Mouse (Mus musculus): Measurements from ENCODE around the gene Trim17. TPM values are rescaled to one million over a fixed set of nuclear protein-coding genes. Genes with fewer than 3 reads are reported as not detected.
A peak's percentile ranks its signal among the peaks of the same experiment; 100 is the strongest.

Trim17 gene
- polyA plus RNA-seq, 1 experiment from 2014 or later = 0.38 TPM

- 51% methylated on average over 3 of the region's 3 CpGs for WGBS
- Histone ChIP-seq H3K27ac (ENCODE audit: low read depth, low read length) (no peak overlapping the region), H3K9ac (ENCODE audit: low read depth, low read length) (peak overlapping the region; percentile 93), H3K36me3 (ENCODE audit: control insufficient read depth, insufficient read depth, low read length) (peaks cover 14% of the 10 kb centered on the region), H3K4me2 (peak overlapping the region; percentile 82), H3K4me3 (ENCODE audit: low read depth, low read length) (peak overlapping the region; percentile 89), H3K4me1 (replicated peaks; ENCODE audit: control insufficient read depth, insufficient read depth, low read length) (peaks cover 26% of the 10 kb centered on the region), H3K27me3 (replicated peaks; ENCODE audit: control insufficient read depth, insufficient read depth, low read length) (no peaks in the 10 kb centered on the region), H3K9me3 (ENCODE audit: control insufficient read depth, low read length) (no peaks in the 10 kb centered on the region)
- DNase-seq (ENCODE audit: low spot score) (no peak), ATAC-seq (replicated peaks; ENCODE audit: low FRiP score) (no peak)
Measured at GRCm38 (mm10) chr11:58979183-58979582, 24.7 kb downstream of the Trim17 start.

- Histone ChIP-seq H3K4me2 (peak overlapping the region; percentile 82), H3K9ac (ENCODE audit: low read depth, low read length) (peak overlapping the region; percentile 93), H3K27ac (ENCODE audit: low read depth, low read length) (no peak overlapping the region), H3K4me3 (ENCODE audit: low read depth, low read length) (peak overlapping the region; percentile 89), H3K9me3 (ENCODE audit: control insufficient read depth, low read length) (no peaks in the 10 kb centered on the region), H3K27me3 (replicated peaks; ENCODE audit: control insufficient read depth, insufficient read depth, low read length) (no peaks in the 10 kb centered on the region), H3K4me1 (replicated peaks; ENCODE audit: control insufficient read depth, insufficient read depth, low read length) (peaks cover 26% of the 10 kb centered on the region), H3K36me3 (ENCODE audit: control insufficient read depth, insufficient read depth, low read length) (peaks cover 14% of the 10 kb centered on the region)
- DNase-seq (ENCODE audit: low spot score) (no peak), ATAC-seq (replicated peaks; ENCODE audit: low FRiP score) (no peak)
- 69% methylated on average over 7 of the region's 7 CpGs for WGBS
Measured at GRCm38 (mm10) chr11:58979661-58980060, 25.2 kb downstream of the Trim17 start.

GRCm38 (mm10) chr11:58980381-58980990 is 26.0 kb downstream of the Trim17 start:
- WGBS = 78% methylated on average over 5 of the region's 5 CpGs
- Histone ChIP-seq H3K4me3 (ENCODE audit: low read depth, low read length) (peak overlapping the region; percentile 14), H3K9ac (ENCODE audit: low read depth, low read length) (no peak overlapping the region; the same call in 1 of the 2 replicates), H3K36me3 (ENCODE audit: control insufficient read depth, insufficient read depth, low read length) (peaks cover 14% of the 10 kb centered on the region), H3K27ac (ENCODE audit: low read depth, low read length) (no peak overlapping the region), H3K4me1 (replicated peaks; ENCODE audit: control insufficient read depth, insufficient read depth, low read length) (peaks cover 25% of the 10 kb centered on the region), H3K4me2 (peak overlapping the region; percentile 82), H3K9me3 (ENCODE audit: control insufficient read depth, low read length) (no peaks in the 10 kb centered on the region), H3K27me3 (replicated peaks; ENCODE audit: control insufficient read depth, insufficient read depth, low read length) (no peaks in the 10 kb centered on the region)
- ATAC-seq (replicated peaks; ENCODE audit: low FRiP score) = no peak
- no peak for DNase-seq (ENCODE audit: low spot score)

GRCm38 (mm10) chr11:58981541-58982447 is 27.3 kb downstream of the Trim17 start:
- peaks cover 20% of the 10 kb centered on the region for H3K36me3 ChIP-seq (ENCODE audit: control insufficient read depth, insufficient read depth, low read length)
- H3K4me1 ChIP-seq (replicated peaks; ENCODE audit: control insufficient read depth, insufficient read depth, low read length) = peaks cover 19% of the 10 kb centered on the region
- 63% methylated on average over 14 of the region's 14 CpGs for WGBS
- no peaks in the 10 kb centered on the region for H3K27me3 ChIP-seq (replicated peaks; ENCODE audit: control insufficient read depth, insufficient read depth, low read length)
- DNase-seq (ENCODE audit: low spot score) = no peak
- H3K9ac ChIP-seq (ENCODE audit: low read depth, low read length) = no peak overlapping the region
- no peak overlapping the region for H3K27ac ChIP-seq (ENCODE audit: low read depth, low read length)
- ATAC-seq (replicated peaks; ENCODE audit: low FRiP score) = no peak
- no peak overlapping the region for H3K4me3 ChIP-seq (ENCODE audit: low read depth, low read length)
- no peak overlapping the region for H3K4me2 ChIP-seq
- H3K9me3 ChIP-seq (ENCODE audit: control insufficient read depth, low read length) = no peaks in the 10 kb centered on the region

GRCm38 (mm10) chr11:58982471-58983097 is 28.1 kb downstream of the Trim17 start:
- Histone ChIP-seq H3K4me3 (ENCODE audit: low read depth, low read length) (no peak overlapping the region), H3K9me3 (ENCODE audit: control insufficient read depth, low read length) (no peaks in the 10 kb centered on the region), H3K36me3 (ENCODE audit: control insufficient read depth, insufficient read depth, low read length) (peaks cover 25% of the 10 kb centered on the region), H3K4me1 (replicated peaks; ENCODE audit: control insufficient read depth, insufficient read depth, low read length) (peaks cover 19% of the 10 kb centered on the region), H3K4me2 (no peak overlapping the region), H3K27me3 (replicated peaks; ENCODE audit: control insufficient read depth, insufficient read depth, low read length) (no peaks in the 10 kb centered on the region), H3K27ac (ENCODE audit: low read depth, low read length) (no peak overlapping the region), H3K9ac (ENCODE audit: low read depth, low read length) (no peak overlapping the region)
- ATAC-seq (replicated peaks; ENCODE audit: low FRiP score) = no peak
- 87% methylated on average over 18 of the region's 18 CpGs for WGBS
- DNase-seq (ENCODE audit: low spot score) = no peak

- H3K36me3 ChIP-seq (ENCODE audit: control insufficient read depth, insufficient read depth, low read length) = peaks cover 27% of the 10 kb centered on the region
- H3K27me3 ChIP-seq (replicated peaks; ENCODE audit: control insufficient read depth, insufficient read depth, low read length) = no peaks in the 10 kb centered on the region
- H3K4me1 ChIP-seq (replicated peaks; ENCODE audit: control insufficient read depth, insufficient read depth, low read length) = peaks cover 18% of the 10 kb centered on the region
- 89% methylated on average over 6 of the region's 6 CpGs for WGBS
- H3K9ac ChIP-seq (ENCODE audit: low read depth, low read length) = no peak overlapping the region
- no peak for ATAC-seq (replicated peaks; ENCODE audit: low FRiP score)
- no peak overlapping the region for H3K4me2 ChIP-seq
- H3K4me3 ChIP-seq (ENCODE audit: low read depth, low read length) = no peak overlapping the region
- H3K27ac ChIP-seq (ENCODE audit: low read depth, low read length) = no peak overlapping the region
- no peak for DNase-seq (ENCODE audit: low spot score)
- H3K9me3 ChIP-seq (ENCODE audit: control insufficient read depth, low read length) = no peaks in the 10 kb centered on the region
Measured at GRCm38 (mm10) chr11:58983691-58984341, 29.3 kb downstream of the Trim17 start.

- H3K9ac ChIP-seq (ENCODE audit: low read depth, low read length) = no peak overlapping the region
- 95% methylated on average over 7 of the region's 7 CpGs for WGBS
- H3K27me3 ChIP-seq (replicated peaks; ENCODE audit: control insufficient read depth, insufficient read depth, low read length) = no peaks in the 10 kb centered on the region
- H3K4me3 ChIP-seq (ENCODE audit: low read depth, low read length) = no peak overlapping the region
- no peak for ATAC-seq (replicated peaks; ENCODE audit: low FRiP score)
- no peak overlapping the region for H3K27ac ChIP-seq (ENCODE audit: low read depth, low read length)
- H3K4me2 ChIP-seq = no peak overlapping the region
- DNase-seq (ENCODE audit: low spot score) = no peak
- H3K9me3 ChIP-seq (ENCODE audit: control insufficient read depth, low read length) = no peaks in the 10 kb centered on the region
- H3K36me3 ChIP-seq (ENCODE audit: control insufficient read depth, insufficient read depth, low read length) = peaks cover 34% of the 10 kb centered on the region
- H3K4me1 ChIP-seq (replicated peaks; ENCODE audit: control insufficient read depth, insufficient read depth, low read length) = peaks cover 10% of the 10 kb centered on the region
Measured at GRCm38 (mm10) chr11:58984657-58985056, 30.2 kb downstream of the Trim17 start.

- Histone ChIP-seq H3K36me3 (ENCODE audit: control insufficient read depth, insufficient read depth, low read length) (peaks cover 34% of the 10 kb centered on the region), H3K9me3 (ENCODE audit: control insufficient read depth, low read length) (no peaks in the 10 kb centered on the region), H3K4me1 (replicated peaks; ENCODE audit: control insufficient read depth, insufficient read depth, low read length) (peaks cover 3% of the 10 kb centered on the region; the same call in 1 of the 2 replicates), H3K27ac (ENCODE audit: low read depth, low read length) (no peak overlapping the region), H3K4me2 (no peak overlapping the region), H3K9ac (ENCODE audit: low read depth, low read length) (no peak overlapping the region), H3K4me3 (ENCODE audit: low read depth, low read length) (no peak overlapping the region), H3K27me3 (replicated peaks; ENCODE audit: control insufficient read depth, insufficient read depth, low read length) (no peaks in the 10 kb centered on the region)
- WGBS = 85% methylated on average over 3 of the region's 3 CpGs
- no peak for ATAC-seq (replicated peaks; ENCODE audit: low FRiP score)
- no peak for DNase-seq (ENCODE audit: low spot score)
Measured at GRCm38 (mm10) chr11:58985299-58985917, 30.9 kb downstream of the Trim17 start.
